Mouse (Mus musculus): ENCODE measurements around the gene Parpbp. TPM values are rescaled to one million over a fixed set of nuclear protein-coding genes. Genes with fewer than 3 reads are reported as not detected.

Parpbp gene
- polyA plus RNA-seq, 1 experiment from 2014 or later: 13.5 TPM

- WGBS: 81% methylated on average over 4 of the region's 4 CpGs
- H3K9me3 ChIP-seq (ENCODE audit: low read length): peaks cover 3% of the 10 kb centered on the region; the same call in 1 of the 2 replicates
- H3K4me3 ChIP-seq (ENCODE audit: low read length): no peak overlapping the region
- H3K36me3 ChIP-seq (ENCODE audit: insufficient read depth, low read length): no peaks in the 10 kb centered on the region
- H3K4me1 ChIP-seq (ENCODE audit: insufficient read depth, low read length): no peaks in the 10 kb centered on the region
- H3K9ac ChIP-seq (replicated peaks; ENCODE audit: low read length): no peak overlapping the region
- no peaks in the 10 kb centered on the region for H3K27me3 ChIP-seq (ENCODE audit: insufficient read depth, low read length)
- H3K4me2 ChIP-seq (replicated peaks; ENCODE audit: low read depth, low read length): no peak overlapping the region
- no peak overlapping the region for H3K27ac ChIP-seq (ENCODE audit: low read length)
- no peak for ATAC-seq (ENCODE audit: low FRiP score, low TSS enrichment)
Observed at GRCm38 (mm10) chr10:88044297-88044696, 102.4 kb downstream of the Parpbp start.

Other genes starting within 250 kb of the Parpbp start
- 0.26 TPM in 1 of 2 replicates, not detected in the other for gene Pmch, start 55.9 kb downstream of the Parpbp start, polyA plus RNA-seq (2015; fragmentation: Nextera tagmentation; extraction: Ambion mirVana)
- gene Nup37, start 51 bp upstream of the Parpbp start, polyA plus RNA-seq (2015; fragmentation: Nextera tagmentation; extraction: Ambion mirVana): 72.3 and 74.4 TPM in 2 replicates
- gene Washc3, start 54.2 kb upstream of the Parpbp start, polyA plus RNA-seq (2015; fragmentation: Nextera tagmentation; extraction: Ambion mirVana): 63.2 and 70.5 TPM in 2 replicates
- gene Dram1, start 232.1 kb upstream of the Parpbp start, polyA plus RNA-seq (2015; fragmentation: Nextera tagmentation; extraction: Ambion mirVana): 1.9 and 5.3 TPM in 2 replicates
- 12.8 and 13.5 TPM in 2 replicates for gene Gnptab, start 232.2 kb upstream of the Parpbp start, polyA plus RNA-seq (2015; fragmentation: Nextera tagmentation; extraction: Ambion mirVana)

Data from kidney, embryonic 16.5 days (tissue).